Mouse (Mus musculus): ENCODE measurements around the gene Sorbs1. TPM values are rescaled to one million over a fixed set of nuclear protein-coding genes. Genes with fewer than 3 reads are reported as not detected.

Gene Sorbs1
- polyA plus RNA-seq, 1 experiment from 2014 or later: 111 TPM

DNA sequence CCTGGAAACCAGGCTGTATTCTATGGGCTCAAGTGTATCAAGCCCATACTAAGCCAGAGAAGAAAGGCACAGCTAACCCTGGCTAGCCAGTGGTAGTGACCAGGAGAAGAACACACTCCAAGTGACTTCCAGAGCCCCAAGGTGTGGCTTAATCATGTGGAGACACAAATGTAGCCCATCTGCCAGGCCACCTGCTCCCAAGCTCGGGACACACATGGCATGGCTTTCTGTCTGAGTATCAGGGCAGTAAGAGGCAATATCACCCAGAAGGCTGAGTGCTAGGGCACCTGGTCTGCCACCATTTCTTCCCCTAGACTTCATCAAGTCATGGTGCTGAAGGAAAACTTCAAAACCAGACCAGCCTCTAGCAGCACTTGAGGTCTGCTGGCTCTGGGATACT is 219.3 kb downstream of the Sorbs1 start:
- no peaks in the 10 kb centered on the region; the same call in 1 of the 2 replicates for H3K4me1 ChIP-seq (replicated peaks; ENCODE audit: control insufficient read depth, insufficient read depth)
- H3K9ac ChIP-seq (ENCODE audit: low read length): no peak overlapping the region
- 83% methylated on average over 1 of the region's 1 CpGs for WGBS
- DNase-seq (ENCODE audit: low spot score) (no peak), ATAC-seq (ENCODE audit: low FRiP score, low TSS enrichment) (no peak)
- H3K27me3 ChIP-seq (ENCODE audit: control insufficient read depth, insufficient read depth, low read length): no peaks in the 10 kb centered on the region
- H3K4me3 ChIP-seq (ENCODE audit: low read depth, low read length): no peak overlapping the region
- no peak overlapping the region for H3K4me2 ChIP-seq (replicated peaks; ENCODE audit: low read depth)
- H3K9me3 ChIP-seq (ENCODE audit: control insufficient read depth, low read length): no peaks in the 10 kb centered on the region
- no peaks in the 10 kb centered on the region for H3K36me3 ChIP-seq (ENCODE audit: control insufficient read depth, insufficient read depth, low read length)
- TF ChIP-seq EP300 (optimal IDR thresholded peaks at IDR 0.05): no peak
- no peak for TF ChIP-seq CTCF (IDR thresholded peaks at IDR 0.05; ENCODE audit: low read depth)
- no peak overlapping the region for H3K27ac ChIP-seq (replicated peaks)

DNA sequence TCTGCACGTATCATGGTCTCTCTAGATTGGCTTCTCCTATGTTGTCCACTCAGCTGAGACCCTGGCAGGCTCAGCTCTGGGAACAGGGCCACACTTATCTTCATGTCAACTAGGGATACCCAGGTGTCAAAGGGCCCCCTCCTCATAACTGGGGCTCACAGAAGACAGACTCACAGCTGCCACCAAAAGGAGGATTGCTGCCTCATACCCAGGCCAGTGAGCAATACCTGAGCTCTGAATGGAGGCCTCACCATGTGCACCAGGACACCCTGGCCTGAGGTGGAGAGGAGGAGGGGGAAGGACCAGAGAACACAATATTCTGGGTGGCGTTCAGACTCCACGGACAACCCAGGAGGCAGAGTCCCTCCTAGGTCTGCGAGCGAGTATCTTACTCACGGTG is 219.8 kb downstream of the Sorbs1 start:
- TF ChIP-seq CTCF (IDR thresholded peaks at IDR 0.05; ENCODE audit: low read depth) (no peak), EP300 (optimal IDR thresholded peaks at IDR 0.05) (no peak)
- H3K36me3 ChIP-seq (ENCODE audit: control insufficient read depth, insufficient read depth, low read length): no peaks in the 10 kb centered on the region
- no peak overlapping the region for H3K4me2 ChIP-seq (replicated peaks; ENCODE audit: low read depth)
- H3K4me3 ChIP-seq (ENCODE audit: low read depth, low read length): no peak overlapping the region
- H3K4me1 ChIP-seq (replicated peaks; ENCODE audit: control insufficient read depth, insufficient read depth): no peaks in the 10 kb centered on the region; the same call in 1 of the 2 replicates
- no peaks in the 10 kb centered on the region for H3K27me3 ChIP-seq (ENCODE audit: control insufficient read depth, insufficient read depth, low read length)
- H3K27ac ChIP-seq (replicated peaks): no peak overlapping the region
- no peaks in the 10 kb centered on the region for H3K9me3 ChIP-seq (ENCODE audit: control insufficient read depth, low read length)
- ATAC-seq (ENCODE audit: low FRiP score, low TSS enrichment): no peak
- 92% methylated on average over 6 of the region's 6 CpGs for WGBS
- H3K9ac ChIP-seq (ENCODE audit: low read length): no peak overlapping the region
- no peak for DNase-seq (ENCODE audit: low spot score)

DNA sequence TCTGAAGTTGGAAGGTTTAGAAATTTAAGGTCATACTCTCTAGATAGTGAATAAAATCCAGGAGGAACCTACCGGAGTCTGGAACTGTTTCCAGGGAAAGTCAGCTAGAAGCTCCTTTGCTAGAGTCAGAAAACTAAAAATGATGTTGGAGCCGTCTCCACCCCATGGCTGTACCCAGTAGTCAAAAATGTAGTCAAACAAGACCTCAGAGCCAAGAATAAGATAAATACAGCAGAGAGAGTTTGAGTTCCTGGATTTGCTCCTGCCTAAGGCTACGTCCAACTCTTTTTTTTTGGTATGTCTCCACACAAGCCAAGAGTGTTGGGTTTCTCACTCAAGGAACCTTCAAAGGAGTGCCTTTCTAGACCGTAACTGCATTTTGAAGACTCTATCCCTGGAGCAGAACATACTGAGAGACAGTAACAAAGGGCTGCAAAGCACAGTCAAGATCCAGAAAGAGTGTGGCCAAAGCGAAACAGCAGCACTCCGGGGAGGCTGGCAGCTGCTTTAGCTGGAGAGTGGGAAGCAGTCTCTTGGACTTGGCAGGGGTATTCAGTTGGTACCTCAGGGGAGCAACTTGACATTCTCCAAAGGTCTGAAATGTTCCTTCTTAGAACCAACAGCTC is 223.4 kb downstream of the Sorbs1 start:
- Histone ChIP-seq H3K27ac (replicated peaks) (no peak overlapping the region; the same call in 1 of the 2 replicates), H3K27me3 (ENCODE audit: control insufficient read depth, insufficient read depth, low read length) (no peaks in the 10 kb centered on the region), H3K9ac (ENCODE audit: low read length) (no peak overlapping the region), H3K9me3 (ENCODE audit: control insufficient read depth, low read length) (no peaks in the 10 kb centered on the region), H3K4me2 (replicated peaks; ENCODE audit: low read depth) (no peak overlapping the region), H3K36me3 (ENCODE audit: control insufficient read depth, insufficient read depth, low read length) (no peaks in the 10 kb centered on the region), H3K4me1 (replicated peaks; ENCODE audit: control insufficient read depth, insufficient read depth) (no peaks in the 10 kb centered on the region; the same call in 1 of the 2 replicates), H3K4me3 (ENCODE audit: low read depth, low read length) (no peak overlapping the region)
- no peak; the same call in 1 of the 2 replicates for ATAC-seq (ENCODE audit: low FRiP score, low TSS enrichment)
- no peak for TF ChIP-seq EP300 (optimal IDR thresholded peaks at IDR 0.05)
- no peak for TF ChIP-seq CTCF (IDR thresholded peaks at IDR 0.05; ENCODE audit: low read depth)
- no peak for DNase-seq (ENCODE audit: low spot score)
- WGBS: 50% methylated on average over 6 of the region's 6 CpGs

DNA sequence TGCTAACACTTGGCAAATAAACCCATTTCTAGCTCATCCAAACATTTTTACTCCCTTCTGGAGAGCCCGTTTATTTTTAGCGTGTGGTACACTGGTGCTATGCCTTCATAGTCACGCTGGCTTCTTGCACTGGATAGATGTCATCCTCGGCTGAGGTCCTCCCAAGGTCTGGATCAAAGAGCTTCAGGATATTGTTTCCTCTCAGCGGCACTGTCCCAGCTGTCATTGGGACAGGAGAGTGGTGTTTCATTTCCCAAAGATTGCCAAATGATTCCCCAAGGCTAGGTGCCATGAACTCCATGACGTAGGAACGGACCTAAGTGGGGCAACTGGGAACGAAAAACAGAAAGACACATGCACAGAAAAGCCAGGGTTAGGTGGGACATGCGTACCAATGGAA is 225.2 kb downstream of the Sorbs1 start:
- Histone ChIP-seq H3K9me3 (ENCODE audit: control insufficient read depth, low read length) (no peaks in the 10 kb centered on the region), H3K36me3 (ENCODE audit: control insufficient read depth, insufficient read depth, low read length) (no peaks in the 10 kb centered on the region), H3K27me3 (ENCODE audit: control insufficient read depth, insufficient read depth, low read length) (no peaks in the 10 kb centered on the region), H3K4me1 (replicated peaks; ENCODE audit: control insufficient read depth, insufficient read depth) (no peaks in the 10 kb centered on the region; the same call in 1 of the 2 replicates), H3K4me2 (replicated peaks; ENCODE audit: low read depth) (no peak overlapping the region), H3K27ac (replicated peaks) (no peak overlapping the region), H3K4me3 (ENCODE audit: low read depth, low read length) (no peak overlapping the region), H3K9ac (ENCODE audit: low read length) (no peak overlapping the region)
- DNase-seq (ENCODE audit: low spot score): no peak
- WGBS: 89% methylated on average over 9 of the region's 9 CpGs
- no peak for TF ChIP-seq EP300 (optimal IDR thresholded peaks at IDR 0.05)
- TF ChIP-seq CTCF (IDR thresholded peaks at IDR 0.05; ENCODE audit: low read depth): no peak
- no peak for ATAC-seq (ENCODE audit: low FRiP score, low TSS enrichment)

DNA sequence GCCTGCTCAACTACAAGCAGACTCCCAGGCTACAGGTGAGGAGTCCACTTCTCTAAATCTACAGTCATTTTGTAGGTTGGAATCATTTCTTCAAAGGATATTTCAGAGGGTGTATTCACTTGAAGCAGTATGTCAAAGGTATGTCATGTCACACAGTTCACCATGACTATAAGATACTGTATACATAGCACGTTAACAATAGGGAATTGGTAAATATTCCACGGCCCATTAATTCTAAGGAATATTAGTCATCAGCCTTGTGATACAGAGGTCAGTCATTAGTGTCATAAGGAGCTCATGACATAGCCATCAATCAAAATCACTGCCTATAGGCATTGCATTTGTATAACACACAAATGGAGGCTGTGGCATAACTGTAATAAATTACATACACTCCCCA is 228.9 kb downstream of the Sorbs1 start:
- Histone ChIP-seq H3K27me3 (ENCODE audit: control insufficient read depth, insufficient read depth, low read length) (no peaks in the 10 kb centered on the region), H3K9ac (ENCODE audit: low read length) (no peak overlapping the region), H3K9me3 (ENCODE audit: control insufficient read depth, low read length) (0 out of 2 replicates have a peak, but pooled peaks cover 3% of the 10 kb centered on the region), H3K4me3 (ENCODE audit: low read depth, low read length) (no peak overlapping the region), H3K36me3 (ENCODE audit: control insufficient read depth, insufficient read depth, low read length) (no peaks in the 10 kb centered on the region), H3K4me1 (replicated peaks; ENCODE audit: control insufficient read depth, insufficient read depth) (no peaks in the 10 kb centered on the region), H3K4me2 (replicated peaks; ENCODE audit: low read depth) (no peak overlapping the region), H3K27ac (replicated peaks) (no peak overlapping the region)
- TF ChIP-seq CTCF (IDR thresholded peaks at IDR 0.05; ENCODE audit: low read depth) (no peak), EP300 (optimal IDR thresholded peaks at IDR 0.05) (no peak)
- DNase-seq (ENCODE audit: low spot score) (no peak), ATAC-seq (ENCODE audit: low FRiP score, low TSS enrichment) (peak; percentile 90)
- WGBS: 36% methylated on average over 2 of the region's 2 CpGs

DNA sequence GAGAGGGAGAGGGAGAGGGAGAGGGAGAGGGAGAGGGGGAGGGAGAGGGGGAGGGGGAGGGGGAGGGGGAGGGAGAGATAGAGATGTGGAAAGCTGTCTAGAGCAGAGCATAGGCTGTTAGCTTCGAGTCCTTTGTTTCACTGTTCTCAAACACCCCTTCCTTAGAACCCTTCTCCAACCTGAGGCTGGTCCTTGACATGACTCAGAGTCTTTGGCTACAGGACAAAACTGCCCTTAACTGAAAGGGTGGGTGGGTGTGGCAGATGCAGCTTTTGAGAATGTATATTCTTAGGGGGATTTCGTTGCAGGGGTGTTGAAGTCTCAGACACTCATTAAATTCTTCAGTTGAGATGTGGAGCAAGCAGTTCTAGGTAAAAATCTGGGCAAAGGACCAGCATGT is 230.2 kb downstream of the Sorbs1 start:
- ATAC-seq (ENCODE audit: low FRiP score, low TSS enrichment): no peak
- 52% methylated on average over 2 of the region's 2 CpGs for WGBS
- no peak overlapping the region for H3K9ac ChIP-seq (ENCODE audit: low read length)
- H3K4me2 ChIP-seq (replicated peaks; ENCODE audit: low read depth): no peak overlapping the region
- TF ChIP-seq EP300 (optimal IDR thresholded peaks at IDR 0.05): no peak
- no peak for TF ChIP-seq CTCF (IDR thresholded peaks at IDR 0.05; ENCODE audit: low read depth)
- no peak overlapping the region for H3K27ac ChIP-seq (replicated peaks)
- H3K9me3 ChIP-seq (ENCODE audit: control insufficient read depth, low read length): 0 out of 2 replicates have a peak, but pooled peaks cover 3% of the 10 kb centered on the region
- H3K36me3 ChIP-seq (ENCODE audit: control insufficient read depth, insufficient read depth, low read length): no peaks in the 10 kb centered on the region
- H3K4me1 ChIP-seq (replicated peaks; ENCODE audit: control insufficient read depth, insufficient read depth): no peaks in the 10 kb centered on the region
- H3K4me3 ChIP-seq (ENCODE audit: low read depth, low read length): no peak overlapping the region
- H3K27me3 ChIP-seq (ENCODE audit: control insufficient read depth, insufficient read depth, low read length): no peaks in the 10 kb centered on the region
- DNase-seq (ENCODE audit: low spot score): no peak

Data from stomach, postnatal 0 days (tissue).